Mouse (Mus musculus): ENCODE results near the gene Iqcc. TPM values are rescaled to one million over a fixed set of nuclear protein-coding genes. Genes with fewer than 3 reads are reported as not detected.

The Iqcc gene
- polyA plus RNA-seq, 1 experiment from 2014 or later, result 7.3 TPM

DNA sequence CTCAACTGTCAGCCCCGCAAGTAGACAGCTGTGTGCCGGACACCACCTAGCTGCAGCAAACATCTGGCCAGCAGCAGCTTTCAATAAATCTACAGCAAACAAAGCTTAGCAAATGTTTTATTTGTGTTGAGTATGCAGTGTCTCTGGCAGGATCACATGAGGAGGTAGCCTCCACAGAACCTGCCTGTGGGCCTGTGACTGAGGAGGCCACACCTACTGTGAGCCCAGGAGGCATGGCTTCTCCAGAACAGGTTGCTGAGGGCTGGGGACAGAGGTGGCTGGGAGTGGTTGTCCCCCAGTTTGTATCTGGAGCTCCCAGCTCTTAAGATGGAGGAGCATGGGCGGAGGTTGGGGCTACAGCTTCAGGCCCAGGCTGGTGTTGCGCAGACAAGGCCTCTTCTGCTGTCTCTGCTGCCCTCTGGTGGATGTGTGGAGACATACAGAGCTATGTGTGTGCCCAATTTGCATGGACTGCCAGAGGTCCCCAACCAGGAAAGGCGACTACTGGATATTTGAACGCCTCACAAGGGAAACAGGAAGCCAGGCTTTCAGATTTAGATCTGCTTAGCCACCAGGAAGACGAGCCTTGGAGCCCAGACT lies 10.4 kb downstream of the Iqcc start:
- H3K9me3 ChIP-seq (replicated peaks), result no peaks in the 10 kb centered on the region
- H3K4me2 ChIP-seq, result peak overlapping the region; percentile 10; the same call in 1 of the 2 replicates
- peaks cover 20% of the 10 kb centered on the region for H3K4me1 ChIP-seq (replicated peaks)
- H3K4me3 ChIP-seq (replicated peaks), result no peak overlapping the region
- ATAC-seq (ENCODE audit: insufficient read depth), result peak; percentile 90
- peak overlapping the region; percentile 77 for H3K27ac ChIP-seq (replicated peaks)
- H3K36me3 ChIP-seq (replicated peaks), result peaks cover 62% of the 10 kb centered on the region
- no peaks in the 10 kb centered on the region for H3K27me3 ChIP-seq
- WGBS (ENCODE audit: insufficient replicate concordance), result 36% methylated on average over 7 of the region's 7 CpGs
- 0 out of 2 replicates have a peak overlapping the region, but pooled peaks have one; percentile 6 for H3K9ac ChIP-seq

DNA sequence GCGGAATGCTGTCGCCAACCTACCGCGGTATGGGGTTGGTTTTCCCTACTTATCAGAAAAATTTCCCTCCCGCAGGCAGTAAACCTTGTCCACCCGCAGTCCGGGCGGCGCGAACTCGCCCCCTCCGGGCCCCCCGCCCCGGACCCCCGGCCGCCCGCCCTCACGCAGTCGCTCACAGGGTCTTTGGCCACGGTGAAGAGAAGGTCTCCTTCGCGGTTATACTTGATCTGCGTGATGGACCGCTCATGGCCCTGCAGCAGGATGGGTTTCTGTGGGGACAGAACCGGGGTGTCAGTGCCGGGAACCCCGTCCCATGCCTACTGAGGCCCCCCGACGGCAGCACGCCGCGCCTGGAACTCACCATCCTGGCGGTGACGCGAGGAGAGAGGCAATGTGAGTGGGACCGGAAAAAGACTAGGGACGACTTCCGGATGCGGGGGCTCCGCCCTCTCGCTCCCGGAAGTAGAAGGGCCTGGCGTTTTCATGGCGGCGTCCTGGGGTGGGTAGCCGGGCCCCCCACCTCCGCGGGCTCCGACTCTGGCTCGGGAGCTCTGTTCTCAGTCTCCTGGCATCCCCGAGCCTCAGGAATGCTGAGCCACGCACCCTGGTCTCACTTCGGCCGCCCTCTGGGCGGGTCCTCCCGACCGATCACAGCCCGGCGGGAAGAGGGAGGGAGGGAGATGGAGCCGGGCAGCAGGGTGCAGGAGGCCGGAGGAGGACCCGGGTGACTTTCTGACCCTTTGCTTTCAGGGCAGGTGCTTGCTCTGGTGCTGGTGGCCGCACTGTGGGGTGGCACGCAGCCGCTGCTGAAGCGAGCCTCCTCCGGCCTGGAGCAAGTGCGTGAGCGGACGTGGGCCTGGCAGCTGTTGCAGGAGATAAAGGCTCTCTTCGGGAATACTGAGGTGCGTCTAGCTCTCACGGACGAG lies 18.4 kb downstream of the Iqcc start, which contains the start of the genes Eif3i and Tmem234:
TSS of gene Eif3i (minus strand) at position 416 of the 926 bp plus-strand sequence.
TSS of gene Tmem234 (plus strand) at position 436 of the 926 bp plus-strand sequence.
- under 1% methylated on average over 74 of the region's 74 CpGs for WGBS (ENCODE audit: insufficient replicate concordance)
- H3K36me3 ChIP-seq (replicated peaks), result peaks cover 65% of the 10 kb centered on the region

DNA sequence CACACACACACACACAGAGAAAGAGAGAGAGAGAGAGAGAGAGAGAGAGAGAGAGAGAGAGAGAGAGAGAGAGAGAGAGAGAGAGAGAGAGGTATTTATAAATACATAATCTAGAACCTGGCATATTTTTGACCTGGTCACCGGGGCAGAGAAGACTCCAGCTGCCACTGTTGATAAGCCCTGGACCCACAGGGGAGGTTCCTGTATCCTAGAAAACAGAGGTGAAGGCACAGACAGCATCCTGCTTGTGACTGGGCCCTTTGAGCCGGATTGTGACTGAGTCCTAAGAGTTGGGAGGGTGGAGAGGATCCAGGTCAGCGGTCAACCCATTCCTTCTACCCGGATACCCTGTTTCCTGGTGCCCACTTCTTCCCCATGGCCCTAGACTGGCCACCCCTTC lies 30.0 kb downstream of the Iqcc start:
- 28% methylated on average over 4 of the region's 4 CpGs for WGBS (ENCODE audit: insufficient replicate concordance)
- Histone ChIP-seq H3K36me3 (replicated peaks) (peaks cover 35% of the 10 kb centered on the region), H3K4me1 (replicated peaks) (peaks cover 58% of the 10 kb centered on the region), H3K27ac (replicated peaks) (peak overlapping the region; percentile 87), H3K9me3 (replicated peaks) (no peaks in the 10 kb centered on the region), H3K9ac (0 out of 2 replicates have a peak overlapping the region, but pooled peaks have one; percentile 3), H3K4me3 (replicated peaks) (no peak overlapping the region), H3K4me2 (peak overlapping the region; percentile 50), H3K27me3 (no peaks in the 10 kb centered on the region)
- ATAC-seq (ENCODE audit: insufficient read depth), result peak; percentile 76

More for the DNA sequence above, 18.4 kb downstream of the Iqcc start, which contains the start of the genes Eif3i and Tmem234:
- peak; percentile 92 for ATAC-seq (ENCODE audit: insufficient read depth)
- H3K27ac ChIP-seq (replicated peaks), result peak within 1 kb of the TSS; percentile 86
- H3K4me2 ChIP-seq, result peak within 1 kb of the TSS; percentile 87
- H3K4me1 ChIP-seq (replicated peaks), result peaks cover 37% of the 10 kb centered on the region
- H3K27me3 ChIP-seq, result no peaks in the 10 kb centered on the region
- no peaks in the 10 kb centered on the region for H3K9me3 ChIP-seq (replicated peaks)
- peak within 1 kb of the TSS; percentile 88 for H3K9ac ChIP-seq
- H3K4me3 ChIP-seq (replicated peaks), result peak within 1 kb of the TSS; percentile 81

GRCm38 (mm10) chr4:129586943-129587342 lies 32.0 kb downstream of the Iqcc start:
- H3K4me3 ChIP-seq (replicated peaks), result no peak overlapping the region
- peaks cover 58% of the 10 kb centered on the region for H3K4me1 ChIP-seq (replicated peaks)
- peaks cover 15% of the 10 kb centered on the region for H3K36me3 ChIP-seq (replicated peaks)
- no peak overlapping the region for H3K4me2 ChIP-seq
- H3K27ac ChIP-seq (replicated peaks), result no peak overlapping the region; the same call in 1 of the 2 replicates
- ATAC-seq (ENCODE audit: insufficient read depth), result no peak
- no peaks in the 10 kb centered on the region for H3K27me3 ChIP-seq
- H3K9ac ChIP-seq, result no peak overlapping the region
- WGBS (ENCODE audit: insufficient replicate concordance), result 74% methylated on average over 1 of the region's 1 CpGs
- H3K9me3 ChIP-seq (replicated peaks), result no peaks in the 10 kb centered on the region

DNA sequence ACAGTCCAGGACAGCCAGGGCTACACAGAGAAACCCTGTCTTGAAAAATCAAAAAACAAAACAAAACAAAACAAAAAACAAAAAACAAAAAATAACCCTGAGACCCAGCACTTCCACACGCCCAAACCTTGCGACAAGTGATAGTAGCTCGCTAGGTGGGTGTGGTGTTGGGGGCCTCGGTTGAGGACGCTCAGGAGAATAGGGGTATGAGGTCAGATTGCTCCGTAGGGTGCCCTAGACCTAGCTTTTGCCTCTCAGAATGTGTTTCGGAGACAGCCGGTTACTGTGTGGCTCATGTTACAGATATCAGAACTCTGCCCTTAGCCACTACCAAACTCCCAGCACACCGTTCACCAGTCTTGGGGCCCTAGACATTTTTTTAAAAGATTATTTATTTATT lies 33.1 kb downstream of the Iqcc start:
- WGBS (ENCODE audit: insufficient replicate concordance), result 32% methylated on average over 9 of the region's 9 CpGs
- Histone ChIP-seq H3K9ac (peak overlapping the region; percentile 60), H3K27me3 (no peaks in the 10 kb centered on the region), H3K4me3 (replicated peaks) (peak overlapping the region; percentile 64), H3K27ac (replicated peaks) (peak overlapping the region; percentile 81), H3K36me3 (replicated peaks) (peaks cover 4% of the 10 kb centered on the region), H3K4me2 (peak overlapping the region; percentile 89), H3K4me1 (replicated peaks) (peaks cover 58% of the 10 kb centered on the region), H3K9me3 (replicated peaks) (no peaks in the 10 kb centered on the region)
- peak; percentile 49 for ATAC-seq (ENCODE audit: insufficient read depth)

- H3K4me1 ChIP-seq (replicated peaks), result peaks cover 54% of the 10 kb centered on the region
- H3K27me3 ChIP-seq, result no peaks in the 10 kb centered on the region
- peak overlapping the region; percentile 64 for H3K4me3 ChIP-seq (replicated peaks)
- ATAC-seq (ENCODE audit: insufficient read depth), result peak; percentile 71
- peak overlapping the region; percentile 89 for H3K4me2 ChIP-seq
- no peaks in the 10 kb centered on the region for H3K9me3 ChIP-seq (replicated peaks)
- WGBS (ENCODE audit: insufficient replicate concordance), result 1% methylated on average over 36 of the region's 36 CpGs
- no peaks in the 10 kb centered on the region for H3K36me3 ChIP-seq (replicated peaks)
- peak overlapping the region; percentile 60 for H3K9ac ChIP-seq
- peak overlapping the region; percentile 81 for H3K27ac ChIP-seq (replicated peaks)
These were observed 33.9 kb downstream of the Iqcc start for GRCm38 (mm10) chr4:129584884-129585608.

DNA sequence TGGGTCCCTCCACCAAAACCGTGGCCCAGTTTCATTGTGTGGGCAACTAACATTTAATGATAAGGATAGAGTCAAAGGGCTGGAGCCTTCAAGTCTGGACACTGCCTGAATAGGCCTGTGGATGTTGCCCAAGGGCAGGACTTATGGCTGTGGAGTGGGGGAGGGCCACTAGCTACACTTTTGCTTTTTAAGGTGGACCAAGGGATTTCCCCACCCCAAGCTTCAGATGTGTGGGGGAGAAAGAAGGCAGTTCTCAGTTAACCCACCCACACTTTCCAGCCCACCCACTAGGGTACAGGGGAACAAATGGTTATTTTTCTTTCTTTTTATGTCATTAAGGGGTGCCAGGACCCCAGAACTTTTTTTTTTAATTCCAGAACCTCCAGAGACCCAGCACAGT lies 34.5 kb downstream of the Iqcc start:
- peak overlapping the region; percentile 81; the same call in 1 of the 2 replicates for H3K27ac ChIP-seq (replicated peaks)
- peak overlapping the region; percentile 89 for H3K4me2 ChIP-seq
- WGBS (ENCODE audit: insufficient replicate concordance), result 54% methylated on average over 1 of the region's 1 CpGs
- H3K4me1 ChIP-seq (replicated peaks), result peaks cover 47% of the 10 kb centered on the region
- no peaks in the 10 kb centered on the region for H3K36me3 ChIP-seq (replicated peaks)
- peak overlapping the region; percentile 60 for H3K9ac ChIP-seq
- ATAC-seq (ENCODE audit: insufficient read depth), result no peak
- H3K9me3 ChIP-seq (replicated peaks), result no peaks in the 10 kb centered on the region
- peak overlapping the region; percentile 64 for H3K4me3 ChIP-seq (replicated peaks)
- H3K27me3 ChIP-seq, result no peaks in the 10 kb centered on the region

DNA sequence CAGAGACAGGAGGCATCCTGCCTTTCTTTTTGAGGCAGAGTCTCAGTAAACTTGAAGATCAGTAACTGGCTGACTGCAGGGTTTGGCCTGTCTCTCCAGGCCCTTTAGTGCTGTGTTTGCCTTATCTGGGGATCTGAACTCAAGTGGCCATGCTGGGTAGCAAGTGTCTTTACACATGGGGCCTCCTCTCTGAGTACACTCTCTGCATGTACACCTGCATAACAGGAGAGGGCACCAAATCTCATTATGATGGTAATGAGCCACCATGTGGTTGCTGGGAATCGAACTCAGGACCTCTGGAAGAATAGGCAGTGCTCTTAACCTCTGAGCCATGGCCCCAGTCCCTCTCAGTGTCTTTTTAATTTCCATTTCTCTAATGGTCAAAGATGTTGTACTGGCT lies 36.6 kb downstream of the Iqcc start:
- Histone ChIP-seq H3K9ac (no peak overlapping the region), H3K4me2 (no peak overlapping the region), H3K27me3 (peaks cover 15% of the 10 kb centered on the region), H3K36me3 (replicated peaks) (no peaks in the 10 kb centered on the region), H3K27ac (replicated peaks) (no peak overlapping the region), H3K4me1 (replicated peaks) (peaks cover 30% of the 10 kb centered on the region), H3K9me3 (replicated peaks) (no peaks in the 10 kb centered on the region), H3K4me3 (replicated peaks) (no peak overlapping the region)
- 65% methylated on average over 1 of the region's 1 CpGs for WGBS (ENCODE audit: insufficient replicate concordance)
- ATAC-seq (ENCODE audit: insufficient read depth), result no peak

DNA sequence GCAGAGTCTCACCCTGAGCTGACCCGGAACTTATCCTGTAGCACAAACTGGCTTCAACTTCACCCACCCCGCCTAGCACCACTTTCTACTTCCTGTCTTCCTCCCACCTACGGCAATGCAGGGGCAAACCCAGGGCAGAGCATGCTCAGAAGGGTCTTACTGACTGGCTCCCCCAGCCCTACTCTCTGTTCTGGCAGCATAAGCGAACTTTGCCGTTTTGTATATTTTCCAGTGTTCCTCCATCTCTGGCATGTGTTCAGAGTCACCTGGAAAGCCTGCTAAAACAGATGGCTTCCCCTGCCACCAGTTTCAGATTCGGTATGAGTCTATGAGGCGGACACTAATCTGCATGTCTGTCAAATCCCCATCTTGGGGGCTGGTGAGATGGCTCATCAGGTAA lies 38.6 kb downstream of the Iqcc start:
- no peak for ATAC-seq (ENCODE audit: insufficient read depth)
- Histone ChIP-seq H3K9ac (no peak overlapping the region), H3K9me3 (replicated peaks) (no peaks in the 10 kb centered on the region), H3K4me2 (no peak overlapping the region), H3K4me1 (replicated peaks) (peaks cover 21% of the 10 kb centered on the region), H3K4me3 (replicated peaks) (no peak overlapping the region), H3K36me3 (replicated peaks) (no peaks in the 10 kb centered on the region), H3K27ac (replicated peaks) (no peak overlapping the region), H3K27me3 (peaks cover 24% of the 10 kb centered on the region)
- 53% methylated on average over 7 of the region's 7 CpGs for WGBS (ENCODE audit: insufficient replicate concordance)

- H3K27me3 ChIP-seq, result peaks cover 35% of the 10 kb centered on the region
- no peak within 1 kb of the TSS for H3K4me2 ChIP-seq
- no peaks in the 10 kb centered on the region for H3K36me3 ChIP-seq (replicated peaks)
- peak within 1 kb of the TSS; percentile 22; the same call in 1 of the 2 replicates for H3K9ac ChIP-seq
- peaks cover 10% of the 10 kb centered on the region for H3K4me1 ChIP-seq (replicated peaks)
- 42% methylated on average over 5 of the region's 5 CpGs for WGBS (ENCODE audit: insufficient replicate concordance)
- ATAC-seq (ENCODE audit: insufficient read depth), result no peak
- no peaks in the 10 kb centered on the region for H3K9me3 ChIP-seq (replicated peaks)
- no peak within 1 kb of the TSS for H3K27ac ChIP-seq (replicated peaks)
- peak within 1 kb of the TSS; percentile 12; the same call in 1 of the 2 replicates for H3K4me3 ChIP-seq (replicated peaks)
These were observed 40.4 kb downstream of the Iqcc start, which contains the start of gene Fam167b for GRCm38 (mm10) chr4:129578466-129578865. Gene Fam167b, minus strand, starts transcription at chr4:129578549.
